Comparison of ENCODE assay signal across 8 mouse cellular contexts in the genomic region with DNA sequence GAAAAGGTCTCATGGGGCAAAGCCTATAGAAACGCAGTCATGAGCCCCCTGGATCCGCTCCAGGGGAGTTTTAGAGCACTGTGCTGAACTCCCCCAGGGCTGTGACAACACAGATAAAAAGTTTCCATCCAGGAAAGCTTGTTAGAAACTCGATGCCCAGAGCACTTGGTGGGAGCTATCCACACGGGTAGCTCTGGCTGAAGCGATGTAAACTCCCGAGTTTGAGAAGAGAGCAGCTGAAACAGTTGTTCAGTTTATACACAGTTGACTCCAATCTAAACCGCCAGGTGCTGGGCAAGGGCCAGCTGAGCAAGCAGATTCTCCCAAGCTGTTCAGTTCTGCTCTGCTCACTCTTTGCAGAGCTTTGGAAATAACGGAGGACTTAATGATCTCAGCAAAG. TPM values are rescaled to one million over a fixed set of nuclear protein-coding genes. Genes with fewer than 3 reads are reported as not detected.
A peak's percentile ranks its signal among the peaks of the same experiment; 100 is the strongest.
DNase-seq lines count a peak whose midpoint lies in the region; ATAC-seq lines count a peak whose summit lies in the region.

No protein-coding gene starts in this region.

- H3K9me3 ChIP-seq in heart, embryonic 11.5 days (replicated peaks; ENCODE audit: control insufficient read depth, low read length): no peaks in the 10 kb centered on the region
- no peaks in the 10 kb centered on the region for H3K9me3 ChIP-seq in heart, embryonic 10.5 days

- no peaks in the 10 kb centered on the region for H3K27me3 ChIP-seq in heart, embryonic 11.5 days (ENCODE audit: control insufficient read depth, insufficient read depth, low read length)
- no peaks in the 10 kb centered on the region for H3K27me3 ChIP-seq in heart, embryonic 10.5 days (ENCODE audit: insufficient read depth, poor library complexity, severe bottlenecking)

- no peaks in the 10 kb centered on the region for H3K36me3 ChIP-seq in heart, embryonic 11.5 days (ENCODE audit: control insufficient read depth, insufficient read depth, low read length)
- no peaks in the 10 kb centered on the region for H3K36me3 ChIP-seq in heart, embryonic 10.5 days

- DNase-seq in heart, embryonic 10.5 days (ENCODE audit: low spot score): no peak
- peak; percentile 66 to 67 for DNase-seq in right cerebral cortex, postnatal 10 days (ENCODE audit: low spot score in 2 of 2)
- no peak for DNase-seq in right cerebral cortex, postnatal 36 days (ENCODE audit: low spot score in 2 of 2)
- peak; percentile 67 for DNase-seq in kidney, postnatal 10 days
- DNase-seq in skeletal muscle tissue, adult 2 months (ENCODE audit: low read depth, low spot score): peak; percentile 3
- no peak for DNase-seq in natural killer cell, adult 2 months (ENCODE audit: low spot score in 2 of 2)

- H3K4me1 ChIP-seq in heart, embryonic 11.5 days (ENCODE audit: control insufficient read depth, insufficient read depth, low read length): peaks cover 25% of the 10 kb centered on the region
- peaks cover 39% of the 10 kb centered on the region for H3K4me1 ChIP-seq in heart, embryonic 10.5 days

- ATAC-seq in heart, embryonic 11.5 days (replicated peaks; ENCODE audit: insufficient number of reproducible peaks, low FRiP score, low TSS enrichment): no peak
- no peak for ATAC-seq in inflammation-experienced regulatory T-cells, adult 6 months

- H3K27ac ChIP-seq in heart, embryonic 11.5 days (ENCODE audit: low read depth, low read length): peak overlapping the region; percentile 59; the same call in 1 of the 2 replicates
- H3K27ac ChIP-seq in heart, embryonic 10.5 days: no peak overlapping the region

- WGBS in heart, embryonic 11.5 days (ENCODE audit: insufficient replicate concordance): 25% methylated on average over 8 of the region's 8 CpGs
- WGBS in heart, embryonic 10.5 days: 22% methylated on average over 8 of the region's 8 CpGs

- no peak overlapping the region for H3K9ac ChIP-seq in heart, embryonic 11.5 days (ENCODE audit: low read depth, low read length)

- no peak overlapping the region for H3K4me3 ChIP-seq in heart, embryonic 11.5 days (ENCODE audit: low read depth, low read length)
- no peak overlapping the region for H3K4me3 ChIP-seq in heart, embryonic 10.5 days

- H3K4me2 ChIP-seq in heart, embryonic 11.5 days: peak overlapping the region; percentile 24; the same call in 1 of the 2 replicates

RNA-seq across cellular contexts. Expression of gene Btbd9, which starts 37.2 kb away (rescaled TPM):
- 32.8 and 41.9 TPM in 2 replicates for polyA plus RNA-seq in heart, embryonic 11.5 days (2014; fragmentation: Nextera tagmentation; extraction: Ambion mirVana)
- 47.7 and 59.8 TPM in 2 replicates for polyA plus RNA-seq in heart, embryonic 10.5 days (2016; fragmentation: Nextera tagmentation; extraction: Ambion mirVana)
- polyA plus RNA-seq in inflammation-experienced regulatory T-cells, adult 6 months (2017; shearing (Covaris generic)): 10 to 100 TPM; 41.5 to 78.0 (median 69.7) TPM

Comparison
In these comparisons a context has a peak if more than half of its experiments do, and no peak if none do; other contexts are left out.
1. DNase-seq: peak in right cerebral cortex, postnatal 10 days (2 of 2), kidney, postnatal 10 days (single experiment) and skeletal muscle tissue, adult 2 months (single experiment); none in heart, embryonic 10.5 days (single experiment), right cerebral cortex, postnatal 36 days (0 of 2) and natural killer cell, adult 2 months (0 of 2).